Mouse (Mus musculus) liver, adult 2 months (tissue): ENCODE results near the gene Nme6.

ENCODE experiments used
- CTCF ChIP-seq: fragments of 200-500 bp; IDR thresholded peaks from 2 replicates; pipeline ENCODE4 v1.5.1; 2011; ENCODE audit warnings: low read depth, low read length, control low read depth
- POLR2A ChIP-seq: fragments of 200-500 bp; IDR thresholded peaks from 2 replicates; pipeline ENCODE4 v1.6.1; 2011; ENCODE audit warnings: low read length, control low read depth; ENCODE audit not compliant: insufficient read depth; ENCODE audit errors: extremely low read depth

GRCm38 (mm10) chr9:109813424-109813823, 19.1 kb upstream of the Nme6 start:
- TF ChIP-seq POLR2A (no peak), CTCF (no peak)
